ENCODE assay signal across 39 mouse cellular contexts in genomic region chr8:94087964-94088363, GRCm38 (mm10). TPM values are rescaled to one million over a fixed set of nuclear protein-coding genes. Genes with fewer than 3 reads are reported as not detected.
"Had no signal": no experiment of that assay in that cellular context is flagged by ENCODE, and none has a peak within 500 bp of the region (broad histone marks: within the 10 kb centered on the region; RNA-seq: fewer than 3 reads in every experiment).

No protein-coding gene starts in this region.

- H3K27me3 ChIP-seq: heart, embryonic 12.5 days; heart, embryonic 13.5 days; heart, embryonic 15.5 days; hindbrain, embryonic 12.5 days; hindbrain, embryonic 13.5 days; hindbrain, embryonic 15.5 days; intestine, embryonic 15.5 days; kidney, embryonic 15.5 days had no signal

- DNase-seq: heart, postnatal 10 days; heart, postnatal 14 days; heart, postnatal 36 days; heart, postnatal 4 days; kidney, adult 11 months; kidney, adult 18-20 months; kidney, adult 2 months; kidney, adult 8-10 months; kidney, adult 9 months; kidney, postnatal 10 days; kidney, postnatal 14 days; kidney, postnatal 25 days; kidney, postnatal 36 days; kidney, postnatal 4 days; layer of hippocampus, adult 9-11 months; layer of hippocampus, postnatal 36 days had no signal

- H3K27ac ChIP-seq: heart, embryonic 13.5 days; heart, embryonic 15.5 days; hindbrain, embryonic 10.5 days; hindbrain, embryonic 12.5 days; hindbrain, embryonic 13.5 days; hindbrain, embryonic 14.5 days; hindbrain, embryonic 15.5 days; hindbrain, postnatal 0 days; intestine, embryonic 15.5 days; kidney, embryonic 15.5 days; kidney, postnatal 0 days; layer of hippocampus, adult 2 months; left cerebral cortex, adult 2 months had no signal

- H3K4me1 ChIP-seq: heart, embryonic 13.5 days; heart, embryonic 15.5 days; hindbrain, embryonic 12.5 days; hindbrain, embryonic 13.5 days; hindbrain, embryonic 15.5 days; intestine, embryonic 15.5 days; kidney, embryonic 15.5 days had no signal

- H3K4me2 ChIP-seq: heart, embryonic 11.5 days; heart, embryonic 12.5 days; heart, embryonic 13.5 days; heart, embryonic 15.5 days; hindbrain, embryonic 12.5 days; hindbrain, embryonic 13.5 days; hindbrain, embryonic 14.5 days; hindbrain, embryonic 15.5 days; intestine, embryonic 15.5 days; kidney, embryonic 15.5 days had no signal

- H3K4me3 ChIP-seq: heart, embryonic 12.5 days; heart, embryonic 13.5 days; heart, embryonic 15.5 days; hindbrain, embryonic 10.5 days; hindbrain, embryonic 12.5 days; hindbrain, embryonic 13.5 days; hindbrain, embryonic 15.5 days; intestine, embryonic 15.5 days; kidney, embryonic 15.5 days; layer of hippocampus, adult 2 months; left cerebral cortex, adult 2 months had no signal

- H3K9me3 ChIP-seq: heart, embryonic 12.5 days; heart, embryonic 13.5 days; heart, embryonic 15.5 days; hindbrain, embryonic 10.5 days; hindbrain, embryonic 12.5 days; hindbrain, embryonic 13.5 days; hindbrain, embryonic 15.5 days; intestine, embryonic 15.5 days; kidney, embryonic 15.5 days had no signal

- H3K36me3 ChIP-seq: heart, embryonic 13.5 days; intestine, embryonic 15.5 days had no signal

RNA-seq across cellular contexts. Expression of gene Mt4, which starts 49.0 kb away (rescaled TPM):
- polyA plus RNA-seq: heart, embryonic 11.5 days; heart, embryonic 12.5 days; heart, embryonic 13.5 days; heart, embryonic 14.5 days; heart, embryonic 15.5 days; heart, embryonic 16.5 days; heart, postnatal 0 days; hindbrain, embryonic 10.5 days; hindbrain, embryonic 11.5 days; hindbrain, embryonic 12.5 days; hindbrain, embryonic 13.5 days; hindbrain, embryonic 14.5 days; hindbrain, embryonic 15.5 days; hindbrain, embryonic 16.5 days; hindbrain, postnatal 0 days; inflammation-experienced regulatory T-cells, adult 6 months; kidney, adult 2 months; kidney, embryonic 14.5 days; kidney, embryonic 15.5 days; kidney, embryonic 16.5 days; kidney, postnatal 0 days had no signal
